Mouse (Mus musculus) hematopoietic stem cell, adult 5-6 weeks (primary cell): Measurements from ENCODE around the gene Plekha7. TPM values are rescaled to one million over a fixed set of nuclear protein-coding genes. Genes with fewer than 3 reads are reported as not detected.

Experiments used
- ATAC-seq, 2 experiments: fragments of 125-278 bp in 1 of 2; replicated peaks in 1 of 2; 2 replicates each; pipeline ENCODE4 v1.8.0; 2016 to 2017; ENCODE audit warnings: inconsistent platforms in 2 of 2, mild to moderate bottlenecking in 2 of 2, moderate number of reproducible peaks in 2 of 2, low read depth in 1 of 2, moderate TSS enrichment in 1 of 2; ENCODE audit not compliant: low FRiP score in 2 of 2, poor library complexity in 2 of 2, severe bottlenecking in 2 of 2, insufficient read depth in 1 of 2, low TSS enrichment in 1 of 2
- total RNA-seq: library from RNA; stranded (forward); fragments of 172-1452, 232-1000 nt; gene quantifications from 2 replicates; pipeline ENCODE4 v1.2.3, GENCODE M21; 2017

Plekha7 gene
- total RNA-seq, 1 experiment from 2014 or later = 7.0 TPM

DNA sequence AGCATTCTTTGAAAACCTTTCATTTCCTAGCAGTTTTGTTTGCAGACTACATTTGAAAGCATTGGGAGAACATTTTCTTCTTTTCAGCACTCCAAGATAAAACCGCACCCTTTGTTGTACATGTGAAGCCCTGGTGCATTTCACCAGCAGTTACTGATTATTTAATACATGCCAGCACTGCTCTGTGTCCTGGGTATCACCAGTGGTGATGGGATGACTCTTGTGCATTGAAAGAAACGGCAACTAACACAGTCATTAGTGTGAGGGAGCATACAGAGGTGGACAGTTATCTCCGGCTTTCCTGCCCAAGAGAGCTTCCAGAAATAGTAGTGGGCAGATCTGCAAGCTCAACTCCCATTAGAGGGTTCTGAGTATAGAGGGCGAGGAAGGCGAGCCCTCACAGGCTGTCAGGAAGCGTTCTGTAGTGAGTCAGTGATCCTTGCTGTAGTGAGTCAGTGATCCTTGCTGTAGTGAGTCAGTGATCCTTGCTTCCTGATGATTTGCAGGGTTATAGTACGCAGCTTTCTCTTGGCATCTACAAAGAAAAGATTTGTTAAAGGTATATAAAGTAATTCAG lies 208.1 kb downstream of the Plekha7 start:
- no peak for ATAC-seq

DNA sequence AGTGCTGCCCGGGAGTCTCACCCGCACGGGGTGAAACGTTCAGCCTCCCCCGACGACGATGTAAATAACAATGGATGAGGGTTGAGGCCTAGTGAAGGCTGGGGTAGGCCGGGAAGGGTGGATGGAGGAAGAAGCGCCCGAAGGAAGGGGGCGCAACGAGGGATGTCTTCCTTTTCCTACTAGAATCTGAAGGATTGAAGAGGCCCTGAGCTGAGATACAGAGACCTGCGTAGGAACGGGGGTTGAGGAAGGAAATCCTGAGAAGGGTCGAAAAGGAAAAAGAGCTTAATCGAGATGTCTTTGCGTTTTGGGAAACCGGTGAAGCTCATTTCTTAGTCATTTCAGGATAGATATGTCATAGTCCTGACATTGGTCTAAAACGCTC lies 214.7 kb downstream of the Plekha7 start:
- peak; percentile 53 to 64 for ATAC-seq

DNA sequence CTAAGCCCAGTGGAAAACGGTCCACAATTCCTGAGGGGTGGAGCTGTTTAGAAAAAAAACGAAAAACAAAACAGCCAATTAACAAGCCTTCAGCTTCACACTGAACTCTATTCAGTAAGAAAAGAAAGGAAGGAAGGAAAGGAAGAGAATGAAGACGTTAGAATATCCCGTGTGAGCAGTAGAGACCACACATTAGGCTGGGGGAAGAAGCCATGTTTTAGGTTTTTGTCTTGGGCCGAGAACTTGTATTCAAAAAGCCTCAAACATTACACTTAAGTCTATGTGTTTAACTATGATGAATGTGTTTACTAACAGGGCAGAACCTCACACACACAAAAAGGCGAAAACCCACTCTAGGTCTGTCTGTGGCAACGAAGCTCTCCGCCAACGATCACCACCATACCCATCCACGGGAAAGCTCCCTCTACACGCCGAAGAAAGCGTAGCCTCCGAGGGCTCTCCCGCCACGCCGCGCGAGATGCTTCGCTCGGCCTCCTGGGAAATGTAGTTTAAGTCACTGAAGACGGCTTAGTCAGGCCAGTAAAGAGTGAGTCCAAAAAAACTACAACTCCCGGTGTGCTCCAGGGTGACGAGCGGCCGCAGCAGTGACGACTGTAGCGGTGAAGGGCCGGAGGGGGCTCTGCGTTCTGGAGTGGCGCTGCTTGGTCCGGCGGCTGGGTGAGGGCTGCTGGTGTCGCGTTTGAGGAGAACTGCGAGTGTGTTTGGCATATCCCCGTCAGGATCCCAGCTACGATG lies 215.3 kb downstream of the Plekha7 start:
- ATAC-seq = peak; percentile 99

DNA sequence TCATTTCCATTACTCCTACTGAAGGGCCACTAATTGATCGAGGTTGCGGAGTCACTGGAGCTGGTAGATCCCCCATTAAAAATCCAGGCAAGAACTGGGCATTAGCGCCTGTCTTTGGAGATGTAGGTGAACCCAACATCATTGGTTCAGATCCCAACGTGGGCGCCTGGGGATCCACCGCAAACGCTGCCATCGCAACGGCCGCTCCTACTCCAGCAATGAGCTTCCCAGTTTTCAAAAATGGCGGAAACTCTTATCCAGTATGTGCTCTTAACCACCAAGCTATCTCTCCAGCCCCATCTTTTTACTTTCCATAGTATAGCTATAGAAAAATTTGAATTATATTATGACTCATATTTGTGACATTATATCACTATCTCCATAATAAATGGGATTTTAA lies 223.8 kb downstream of the Plekha7 start, which contains the start of gene Gm4353:
Gm4353 (minus strand) TSS at position 270 of the 400 bp plus-strand sequence.
- ATAC-seq = peak; percentile 67 to 91; a peak in 3 of 4 replicates

Other genes with a start within 250 kb of the Plekha7 start
- 0.60 and 3.4 TPM in 2 replicates for gene Gm4353, start 223.7 kb downstream of the Plekha7 start, total RNA-seq
- 3,931 and 4,423 TPM in 2 replicates for gene Rps13, start 25.8 kb upstream of the Plekha7 start, total RNA-seq
- gene Pik3c2a, start 135.1 kb upstream of the Plekha7 start, total RNA-seq = 18.9 and 19.1 TPM in 2 replicates
- gene Nucb2, start 196.0 kb upstream of the Plekha7 start, total RNA-seq = 23.3 and 25.3 TPM in 2 replicates